Mouse (Mus musculus) cerebellum, adult 9-10 months (tissue): ENCODE results near the gene Nrgn.

Source experiments
- DNase-seq: peaks from one replicate; pipeline ENCODE4 v3.0.0; 2022

Nrgn gene

GRCm38 (mm10) chr9:37527396-37528224, 25.1 kb downstream of the Nrgn start, which contains the start of gene Esam:
Gene Esam (plus strand): TSS chr9:37528078.
- DNase-seq: no peak

DNA sequence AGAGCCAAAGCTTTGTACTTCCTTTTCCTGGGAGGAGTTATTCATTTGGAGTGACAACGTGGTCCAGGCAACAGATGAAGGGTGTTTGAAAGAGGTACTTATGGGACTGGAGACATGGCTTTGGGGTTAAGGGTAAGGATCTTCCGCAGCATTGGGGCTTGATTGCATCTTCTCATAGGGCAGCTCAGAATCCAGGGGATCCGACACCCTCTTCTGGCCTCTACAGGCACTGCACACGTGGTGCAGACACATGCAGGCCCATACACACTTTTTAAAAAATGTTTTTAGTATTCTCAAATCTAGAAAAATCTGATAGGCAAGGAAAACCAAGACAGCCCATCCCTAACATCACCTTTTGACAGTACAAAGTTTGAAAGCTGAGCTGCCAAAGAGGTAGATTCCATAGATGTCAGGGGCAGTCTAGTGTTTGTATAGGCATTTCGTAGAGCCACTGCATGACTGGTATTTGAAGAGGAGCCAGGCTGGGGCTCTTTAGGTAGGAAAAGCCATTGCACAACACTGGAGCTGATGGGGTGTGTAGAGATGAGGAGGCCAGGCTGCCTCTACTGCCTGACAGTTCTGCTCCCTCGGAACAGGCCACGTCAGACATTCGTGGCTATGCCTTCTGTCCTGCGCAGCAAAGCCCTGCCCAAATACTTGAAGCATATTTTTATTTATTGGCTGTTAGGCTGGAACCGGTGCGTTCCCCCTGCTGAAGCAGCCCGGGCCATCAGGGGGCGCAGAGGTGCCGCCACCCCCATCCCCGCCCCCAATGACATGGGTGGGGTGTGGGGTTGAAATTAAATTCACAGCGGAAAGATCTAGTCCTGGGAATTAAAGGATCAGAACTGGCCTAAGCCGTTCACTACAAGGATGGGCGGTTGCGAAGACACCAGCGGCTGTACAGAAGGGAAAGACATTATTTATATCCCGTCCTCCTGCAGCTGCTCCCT, 26.0 kb downstream of the Nrgn start:
- no peak for DNase-seq

- no peak for DNase-seq
These were observed 27.2 kb downstream of the Nrgn start for GRCm38 (mm10) chr9:37525461-37525860.

GRCm38 (mm10) chr9:37519995-37520394, 32.7 kb downstream of the Nrgn start:
- peak; percentile 49 for DNase-seq

DNA sequence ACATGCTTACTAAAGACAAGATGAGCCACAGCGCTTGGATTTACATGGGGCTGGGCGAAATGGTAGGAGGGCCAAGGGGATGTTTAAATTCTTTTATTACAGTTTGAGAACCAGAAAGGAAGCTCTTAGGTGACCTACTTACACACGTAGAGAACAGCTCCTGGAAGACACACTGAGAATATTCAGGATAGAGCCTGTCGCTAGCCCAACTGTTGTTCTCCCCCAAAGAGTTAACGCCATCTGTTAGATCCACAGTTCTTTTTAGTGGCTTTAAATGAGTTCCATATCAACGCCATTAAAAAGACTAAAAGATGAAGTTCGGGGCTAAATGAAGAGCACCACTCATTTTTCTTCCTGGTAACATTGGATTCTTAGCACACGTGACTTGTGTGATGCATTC, 33.7 kb downstream of the Nrgn start:
- peak; percentile 67 for DNase-seq

GRCm38 (mm10) chr9:37517467-37517866, 35.2 kb downstream of the Nrgn start:
- DNase-seq: no peak

- no peak for DNase-seq
These were observed 38.2 kb downstream of the Nrgn start for GRCm38 (mm10) chr9:37514456-37514855.

GRCm38 (mm10) chr9:37512097-37512496, 40.6 kb downstream of the Nrgn start:
- DNase-seq: no peak

GRCm38 (mm10) chr9:37506023-37506422, 46.7 kb downstream of the Nrgn start:
- no peak for DNase-seq

DNA sequence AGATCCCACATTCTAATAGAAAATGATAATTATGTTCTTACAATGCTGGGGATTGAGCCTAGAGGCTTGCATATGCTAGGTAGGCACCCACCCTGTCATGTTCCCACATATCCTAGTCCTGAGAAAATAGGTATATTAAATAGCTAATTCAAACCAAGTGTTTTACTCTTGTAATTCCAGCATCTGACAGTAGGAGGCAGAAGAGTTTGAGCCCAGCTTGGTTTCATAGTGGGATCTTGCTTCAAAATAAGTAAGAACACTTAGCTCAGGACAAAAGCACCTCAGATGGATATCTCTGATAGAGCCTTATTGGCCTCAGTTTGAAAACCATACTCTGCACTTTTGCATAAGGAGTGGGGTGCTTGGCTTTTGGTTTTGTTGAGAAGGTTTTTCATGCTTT, 48.4 kb downstream of the Nrgn start:
- DNase-seq: no peak

DNA sequence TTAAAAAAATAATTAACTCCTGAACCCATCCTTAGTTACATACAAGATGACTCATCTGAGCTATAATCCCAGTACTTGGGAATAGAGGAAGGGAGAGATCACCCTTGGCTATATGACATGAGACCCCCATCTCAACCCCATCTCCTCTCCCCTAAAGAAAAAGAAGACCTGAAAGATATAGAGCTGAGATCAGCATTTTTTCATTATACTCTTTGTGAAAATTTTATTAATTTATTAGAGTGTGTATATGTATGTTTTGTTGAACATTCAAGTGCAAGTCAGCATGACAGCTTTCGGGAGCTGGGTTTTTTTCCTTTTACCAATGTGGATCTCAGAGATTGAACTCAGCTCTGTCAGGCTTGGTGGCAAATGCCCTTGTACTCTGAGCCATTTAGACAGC, 51.5 kb downstream of the Nrgn start:
- no peak for DNase-seq

- no peak for DNase-seq
These were observed 52.5 kb downstream of the Nrgn start for GRCm38 (mm10) chr9:37500201-37500600.

GRCm38 (mm10) chr9:37496325-37496724, 56.4 kb downstream of the Nrgn start:
- DNase-seq: no peak

- DNase-seq: no peak
These were observed 56.9 kb downstream of the Nrgn start for GRCm38 (mm10) chr9:37495761-37496160.
